Mouse (Mus musculus): ENCODE measurements around the gene Nckap5.

Nckap5 gene

GRCm38 (mm10) chr1:126765506-126766170, 65.0 kb downstream of the Nckap5 start:
- DNase-seq (ENCODE audit: low spot score in 2 of 2): no peak

- no peak for DNase-seq (ENCODE audit: low spot score in 2 of 2)
These were observed 66.4 kb downstream of the Nckap5 start for GRCm38 (mm10) chr1:126764201-126764600.

GRCm38 (mm10) chr1:126763192-126763591, 67.4 kb downstream of the Nckap5 start:
- DNase-seq (ENCODE audit: low spot score in 2 of 2): no peak

GRCm38 (mm10) chr1:126760386-126760785, 70.2 kb downstream of the Nckap5 start:
- no peak for DNase-seq (ENCODE audit: low spot score in 2 of 2)

GRCm38 (mm10) chr1:126755682-126756081, 74.9 kb downstream of the Nckap5 start:
- DNase-seq (ENCODE audit: low spot score in 2 of 2): no peak

- DNase-seq (ENCODE audit: low spot score in 2 of 2): no peak
These were observed 77.0 kb downstream of the Nckap5 start for GRCm38 (mm10) chr1:126753611-126754010.

GRCm38 (mm10) chr1:126752247-126753037, 78.2 kb downstream of the Nckap5 start:
- no peak for DNase-seq (ENCODE audit: low spot score in 2 of 2)

GRCm38 (mm10) chr1:126751137-126751536, 79.5 kb downstream of the Nckap5 start:
- DNase-seq (ENCODE audit: low spot score in 2 of 2): no peak

GRCm38 (mm10) chr1:126750156-126750555, 80.4 kb downstream of the Nckap5 start:
- DNase-seq (ENCODE audit: low spot score in 2 of 2): no peak

- DNase-seq (ENCODE audit: low spot score in 2 of 2): no peak
These were observed 82.7 kb downstream of the Nckap5 start for GRCm38 (mm10) chr1:126747914-126748313.

- no peak for DNase-seq (ENCODE audit: low spot score in 2 of 2)
These were observed 85.0 kb downstream of the Nckap5 start for GRCm38 (mm10) chr1:126745482-126746136.

- no peak for DNase-seq (ENCODE audit: low spot score in 2 of 2)
These were observed 85.8 kb downstream of the Nckap5 start for GRCm38 (mm10) chr1:126744631-126745305.

GRCm38 (mm10) chr1:126738291-126738640, 92.3 kb downstream of the Nckap5 start:
- no peak for DNase-seq (ENCODE audit: low spot score in 2 of 2)

- DNase-seq (ENCODE audit: low spot score in 2 of 2): no peak
These were observed 92.9 kb downstream of the Nckap5 start for GRCm38 (mm10) chr1:126737554-126738290.

GRCm38 (mm10) chr1:126731691-126732090, 98.9 kb downstream of the Nckap5 start:
- DNase-seq (ENCODE audit: low spot score in 2 of 2): no peak

GRCm38 (mm10) chr1:126726400-126727055, 104.1 kb downstream of the Nckap5 start:
- DNase-seq (ENCODE audit: low spot score in 2 of 2): no peak

- DNase-seq (ENCODE audit: low spot score in 2 of 2): no peak
These were observed 104.8 kb downstream of the Nckap5 start for GRCm38 (mm10) chr1:126725628-126726367.

- DNase-seq (ENCODE audit: low spot score in 2 of 2): no peak
These were observed 108.7 kb downstream of the Nckap5 start for GRCm38 (mm10) chr1:126721917-126722316.

- DNase-seq (ENCODE audit: low spot score in 2 of 2): no peak
These were observed 110.8 kb downstream of the Nckap5 start for GRCm38 (mm10) chr1:126719733-126720348.

- no peak for DNase-seq (ENCODE audit: low spot score in 2 of 2)
These were observed 124.0 kb downstream of the Nckap5 start for GRCm38 (mm10) chr1:126706611-126707010.

All from spleen, postnatal 14 days (tissue).